Mouse (Mus musculus) myocyte (in vitro differentiated cells): ENCODE data around the gene Ppp2r5e.

Experiments used
- CEBPB ChIP-seq: IDR thresholded peaks from 2 replicates; pipeline ENCODE4 v1.6.1; 2011; ENCODE audit warnings: mild to moderate bottlenecking, moderate library complexity; ENCODE audit not compliant: poor library complexity, insufficient read depth, severe bottlenecking
- E2F4 ChIP-seq: IDR thresholded peaks from one replicate; pipeline ENCODE4 v1.6.1; 2011; ENCODE audit warnings: mild to moderate bottlenecking, control low read depth, moderate library complexity; ENCODE audit not compliant: insufficient read depth
- MAX ChIP-seq: IDR thresholded peaks from one replicate; pipeline ENCODE4 v1.6.1; 2011; ENCODE audit warnings: low read depth, mild to moderate bottlenecking, control low read depth
- MYOD1 ChIP-seq, 3 experiments: IDR thresholded peaks; one replicate each; pipeline ENCODE4 v1.6.1; 2011; ENCODE audit warnings: control low read depth in 2 of 3, low read depth in 2 of 3, mild to moderate bottlenecking in 2 of 3, moderate library complexity in 1 of 3; ENCODE audit not compliant: insufficient read length in 2 of 3, control insufficient read depth in 1 of 3
- MYOG ChIP-seq, 3 experiments: IDR thresholded peaks; one replicate each; pipeline ENCODE4 v1.6.1; 2011; ENCODE audit warnings: control low read depth in 2 of 3, low read depth in 2 of 3, mild to moderate bottlenecking in 2 of 3; ENCODE audit not compliant: insufficient read length in 2 of 3, control insufficient read depth in 1 of 3, insufficient read depth in 1 of 3
- POLR2A ChIP-seq: IDR thresholded peaks from one replicate; pipeline ENCODE4 v1.6.1; 2011; ENCODE audit warnings: low read depth, mild to moderate bottlenecking, control low read depth, moderate library complexity; ENCODE audit not compliant: insufficient read length
- POLR2AphosphoS2 ChIP-seq: IDR thresholded peaks from one replicate; pipeline ENCODE4 v1.6.1; 2011; ENCODE audit warnings: low read depth, control low read depth; ENCODE audit not compliant: insufficient read length
- REST ChIP-seq: IDR thresholded peaks from one replicate; pipeline ENCODE4 v1.6.1; 2011; ENCODE audit warnings: mild to moderate bottlenecking, control low read depth, moderate library complexity; ENCODE audit not compliant: insufficient read depth, insufficient read length
- SRF ChIP-seq: IDR thresholded peaks from one replicate; pipeline ENCODE4 v1.6.1; 2011; ENCODE audit warnings: low read depth; ENCODE audit not compliant: control insufficient read depth, insufficient read length
- TCF12 ChIP-seq: IDR thresholded peaks from one replicate; pipeline ENCODE4 v1.6.1; 2011; ENCODE audit warnings: mild to moderate bottlenecking, control low read depth; ENCODE audit not compliant: poor library complexity, insufficient read depth, severe bottlenecking
- TCF3 ChIP-seq: IDR thresholded peaks from one replicate; pipeline ENCODE4 v1.6.1; 2011; ENCODE audit warnings: low read depth, control low read depth; ENCODE audit not compliant: insufficient read length
- USF1 ChIP-seq: IDR thresholded peaks from one replicate; pipeline ENCODE4 v1.6.1; 2011; ENCODE audit warnings: low read depth, mild to moderate bottlenecking, control low read depth, moderate library complexity

DNA sequence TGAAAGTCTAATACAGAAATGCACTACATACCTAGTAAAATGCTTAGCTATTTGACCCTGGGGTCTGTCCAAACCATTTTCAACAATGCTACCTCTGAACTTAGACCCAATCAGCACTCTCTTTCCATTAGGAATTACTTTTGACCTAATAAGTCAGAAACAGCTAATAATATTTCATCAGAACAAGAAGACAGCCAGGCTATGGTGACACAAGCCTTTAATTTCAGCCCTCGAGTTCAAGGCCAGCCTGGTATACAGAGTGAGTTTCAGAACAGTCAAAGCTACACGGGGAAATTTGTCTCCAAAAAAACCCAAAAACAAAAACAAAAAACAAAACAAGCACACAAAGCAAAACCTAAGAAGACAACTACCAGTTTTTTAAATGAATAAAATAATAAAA lies 73.1 kb downstream of the Ppp2r5e start:
- no peak for TF ChIP-seq TCF12
- no peak for TF ChIP-seq USF1
- no peak for TF ChIP-seq POLR2AphosphoS2
- TF ChIP-seq POLR2A, result no peak
- TF ChIP-seq E2F4, result no peak
- TF ChIP-seq MYOD1 (IDR thresholded peaks at IDR 0.05; ENCODE audit: control insufficient read depth in 1 of 3, insufficient read length in 2 of 3, low read depth in 2 of 3), result no peak
- no peak for TF ChIP-seq MAX
- TF ChIP-seq MYOG (IDR thresholded peaks at IDR 0.05; ENCODE audit: control insufficient read depth in 1 of 3, insufficient read depth in 1 of 3, insufficient read length in 2 of 3, low read depth in 2 of 3), result no peak
- no peak for TF ChIP-seq SRF
- no peak for TF ChIP-seq TCF3
- no peak for TF ChIP-seq CEBPB
- TF ChIP-seq REST, result no peak
